Mouse (Mus musculus) forebrain, embryonic 12.5 days (tissue): ENCODE data around the gene Itpkb. TPM values are rescaled to one million over a fixed set of nuclear protein-coding genes. Genes with fewer than 3 reads are reported as not detected.

Experiments
- ATAC-seq: fragments of 200-750 bp; cut with Nextera tagmentation; 2 replicates; pipeline ENCODE4 v1.8.0; 2017; ENCODE audit warnings: moderate TSS enrichment; ENCODE audit not compliant: low FRiP score
- H3K27ac ChIP-seq: fragments of 300-500 bp; sonication (generic); 2 replicates; pipeline ENCODE4 v1.5.1; 2016; ENCODE audit warnings: mild to moderate bottlenecking
- H3K27me3 ChIP-seq: fragments of 300-500 bp; sonication (generic); 2 replicates; pipeline ENCODE4 v1.6.1; 2016; ENCODE audit warnings: mild to moderate bottlenecking
- H3K36me3 ChIP-seq: fragments of 300-500 bp; sonication (generic); replicated peaks from 2 replicates; pipeline ENCODE4 v1.6.1; 2016; ENCODE audit warnings: mild to moderate bottlenecking
- H3K4me1 ChIP-seq: fragments of 300-500 bp; sonication (generic); 2 replicates; pipeline ENCODE4 v1.6.1; 2016
- H3K4me2 ChIP-seq: fragments of 300-500 bp; sonication (generic); 2 replicates; pipeline ENCODE4 v1.6.1; 2016; ENCODE audit warnings: mild to moderate bottlenecking, moderate library complexity
- H3K4me3 ChIP-seq: fragments of 300-500 bp; sonication (generic); replicated peaks from 2 replicates; pipeline ENCODE4 v1.5.1; 2016; ENCODE audit warnings: mild to moderate bottlenecking
- H3K9ac ChIP-seq: fragments of 300-500 bp; sonication (generic); 2 replicates; pipeline ENCODE4 v1.6.1; 2016; ENCODE audit warnings: mild to moderate bottlenecking
- H3K9me3 ChIP-seq: fragments of 300-500 bp; sonication (generic); 2 replicates; pipeline ENCODE4 v1.6.1; 2016
- WGBS: fragments of 180-500 bp; shearing (Covaris S2); methylation state at CpG from one replicate; pipeline ENCODE4 v1.1.7; 2016; 5-methylcytosine and 5-hydroxymethylcytosine counted together
- polyA plus RNA-seq: library from polyadenylated mRNA; unstranded; fragments of >200 nt; fragmentation: Nextera tagmentation; extraction: Ambion mirVana; gene quantifications from 2 replicates; pipeline ENCODE4 v1.2.1, GENCODE M21; 2016

Itpkb gene
- polyA plus RNA-seq, 1 experiment from 2014 or later, result 4.2 TPM

GRCm38 (mm10) chr1:180444411-180444810 lies 114.1 kb downstream of the Itpkb start:
- Histone ChIP-seq H3K9me3 (no peaks in the 10 kb centered on the region), H3K36me3 (no peaks in the 10 kb centered on the region), H3K4me1 (no peaks in the 10 kb centered on the region), H3K27me3 (no peaks in the 10 kb centered on the region), H3K4me2 (no peak overlapping the region), H3K4me3 (no peak overlapping the region), H3K9ac (no peak overlapping the region), H3K27ac (no peak overlapping the region)
- WGBS, result 54% methylated on average over 3 of the region's 3 CpGs
- no peak for ATAC-seq

GRCm38 (mm10) chr1:180449641-180450040 lies 119.4 kb downstream of the Itpkb start:
- Histone ChIP-seq H3K27me3 (no peaks in the 10 kb centered on the region), H3K27ac (no peak overlapping the region), H3K36me3 (no peaks in the 10 kb centered on the region), H3K4me3 (no peak overlapping the region), H3K4me1 (no peaks in the 10 kb centered on the region), H3K9ac (no peak overlapping the region), H3K4me2 (no peak overlapping the region), H3K9me3 (no peaks in the 10 kb centered on the region)
- 70% methylated on average over 2 of the region's 2 CpGs for WGBS
- no peak for ATAC-seq

GRCm38 (mm10) chr1:180458274-180458673 lies 128.0 kb downstream of the Itpkb start:
- no peaks in the 10 kb centered on the region for H3K36me3 ChIP-seq
- no peaks in the 10 kb centered on the region for H3K9me3 ChIP-seq
- no peak overlapping the region for H3K4me2 ChIP-seq
- H3K9ac ChIP-seq, result no peak overlapping the region
- ATAC-seq, result no peak
- H3K4me1 ChIP-seq, result peaks cover 16% of the 10 kb centered on the region
- WGBS, result 62% methylated on average over 6 of the region's 6 CpGs
- H3K27ac ChIP-seq, result no peak overlapping the region
- H3K4me3 ChIP-seq, result no peak overlapping the region
- H3K27me3 ChIP-seq, result no peaks in the 10 kb centered on the region

DNA sequence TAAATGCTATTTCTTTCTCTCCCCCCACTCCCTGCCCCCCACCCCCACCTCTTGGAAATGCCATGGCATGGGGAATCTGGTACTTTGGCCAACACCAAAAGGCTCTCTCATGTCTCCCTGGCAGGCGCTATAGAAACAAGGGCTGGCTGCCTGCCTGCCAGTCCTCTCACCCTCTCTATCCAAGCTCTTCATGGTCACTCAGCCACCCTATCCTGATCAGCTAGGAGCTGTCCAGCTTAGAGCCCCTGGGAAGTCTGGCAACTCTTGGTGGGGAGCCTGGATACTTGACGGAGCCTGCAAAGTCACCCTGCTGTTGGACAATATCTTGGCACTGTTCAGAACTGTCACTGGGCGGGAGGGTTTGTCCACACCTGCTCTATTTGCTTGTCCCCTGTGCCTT lies 128.4 kb downstream of the Itpkb start:
- H3K4me1 ChIP-seq, result peaks cover 16% of the 10 kb centered on the region
- 71% methylated on average over 3 of the region's 3 CpGs for WGBS
- no peak overlapping the region for H3K27ac ChIP-seq
- ATAC-seq, result no peak
- H3K4me3 ChIP-seq, result no peak overlapping the region
- no peak overlapping the region for H3K4me2 ChIP-seq
- no peaks in the 10 kb centered on the region for H3K36me3 ChIP-seq
- no peaks in the 10 kb centered on the region for H3K27me3 ChIP-seq
- no peaks in the 10 kb centered on the region for H3K9me3 ChIP-seq
- H3K9ac ChIP-seq, result no peak overlapping the region

- ATAC-seq, result no peak
- Histone ChIP-seq H3K4me1 (peaks cover 16% of the 10 kb centered on the region), H3K9ac (no peak overlapping the region), H3K9me3 (no peaks in the 10 kb centered on the region), H3K27me3 (no peaks in the 10 kb centered on the region), H3K36me3 (no peaks in the 10 kb centered on the region), H3K4me3 (no peak overlapping the region), H3K27ac (no peak overlapping the region), H3K4me2 (no peak overlapping the region)
- WGBS, result 63% methylated on average over 5 of the region's 5 CpGs
These were observed 130.4 kb downstream of the Itpkb start for GRCm38 (mm10) chr1:180460721-180461120.

GRCm38 (mm10) chr1:180462396-180462795 lies 132.1 kb downstream of the Itpkb start:
- no peak overlapping the region for H3K4me2 ChIP-seq
- no peak overlapping the region for H3K9ac ChIP-seq
- H3K4me1 ChIP-seq, result peaks cover 13% of the 10 kb centered on the region
- H3K4me3 ChIP-seq, result no peak overlapping the region
- no peaks in the 10 kb centered on the region for H3K27me3 ChIP-seq
- H3K9me3 ChIP-seq, result no peaks in the 10 kb centered on the region
- ATAC-seq, result no peak
- WGBS, result 90% methylated on average over 5 of the region's 5 CpGs
- no peak overlapping the region for H3K27ac ChIP-seq
- H3K36me3 ChIP-seq, result no peaks in the 10 kb centered on the region

DNA sequence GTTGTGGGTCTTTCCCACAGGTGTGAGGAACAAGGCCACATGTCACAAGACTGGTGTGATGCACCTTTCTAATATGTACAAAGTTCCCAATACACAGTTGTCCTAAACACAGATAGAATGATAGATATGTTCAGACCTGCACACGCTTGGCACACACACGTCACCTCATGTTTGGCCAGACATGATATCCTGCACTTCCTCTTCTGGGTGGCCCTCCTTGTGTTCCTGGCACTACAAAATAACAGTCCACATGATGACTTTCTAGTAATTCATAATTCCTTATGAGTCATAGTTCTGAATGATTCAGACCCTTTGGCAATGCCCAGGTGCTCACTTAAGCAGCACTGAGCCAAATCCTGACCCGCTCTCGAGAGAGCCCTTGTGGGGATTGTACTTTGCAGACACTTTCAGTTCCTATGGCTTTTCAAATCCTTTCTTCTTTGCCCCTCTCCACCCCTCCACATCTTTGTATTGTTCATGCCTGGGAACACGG lies 132.7 kb downstream of the Itpkb start:
- Histone ChIP-seq H3K36me3 (no peaks in the 10 kb centered on the region), H3K9me3 (no peaks in the 10 kb centered on the region), H3K9ac (no peak overlapping the region), H3K4me2 (no peak overlapping the region), H3K4me1 (peaks cover 7% of the 10 kb centered on the region), H3K27me3 (no peaks in the 10 kb centered on the region), H3K27ac (no peak overlapping the region), H3K4me3 (no peak overlapping the region)
- no peak for ATAC-seq
- 90% methylated on average over 5 of the region's 5 CpGs for WGBS

DNA sequence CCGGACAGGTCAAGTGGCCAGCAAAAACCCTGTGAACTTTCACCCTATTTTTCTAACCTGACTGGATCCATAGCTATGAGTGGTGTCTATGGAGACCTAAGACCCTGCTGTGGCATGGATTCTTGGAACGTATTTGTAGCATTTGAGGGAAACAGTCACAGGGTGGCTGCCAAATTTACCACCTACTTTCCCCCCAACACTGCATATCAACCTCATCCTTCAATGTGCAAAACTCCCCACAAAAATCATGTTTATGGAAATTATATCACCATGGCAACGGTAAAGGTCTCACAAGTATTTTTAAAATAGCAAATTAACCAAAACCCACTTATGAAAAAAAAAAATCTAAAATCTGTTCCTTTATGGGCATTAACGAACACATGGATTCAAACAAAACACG lies 134.1 kb downstream of the Itpkb start:
- no peak overlapping the region for H3K9ac ChIP-seq
- WGBS, result 73% methylated on average over 5 of the region's 5 CpGs
- no peak for ATAC-seq
- no peaks in the 10 kb centered on the region for H3K27me3 ChIP-seq
- no peak overlapping the region for H3K4me2 ChIP-seq
- no peaks in the 10 kb centered on the region for H3K36me3 ChIP-seq
- no peak overlapping the region for H3K4me3 ChIP-seq
- H3K9me3 ChIP-seq, result no peaks in the 10 kb centered on the region
- no peak overlapping the region for H3K27ac ChIP-seq
- H3K4me1 ChIP-seq, result 0 out of 2 replicates have a peak, but pooled peaks cover 2% of the 10 kb centered on the region

DNA sequence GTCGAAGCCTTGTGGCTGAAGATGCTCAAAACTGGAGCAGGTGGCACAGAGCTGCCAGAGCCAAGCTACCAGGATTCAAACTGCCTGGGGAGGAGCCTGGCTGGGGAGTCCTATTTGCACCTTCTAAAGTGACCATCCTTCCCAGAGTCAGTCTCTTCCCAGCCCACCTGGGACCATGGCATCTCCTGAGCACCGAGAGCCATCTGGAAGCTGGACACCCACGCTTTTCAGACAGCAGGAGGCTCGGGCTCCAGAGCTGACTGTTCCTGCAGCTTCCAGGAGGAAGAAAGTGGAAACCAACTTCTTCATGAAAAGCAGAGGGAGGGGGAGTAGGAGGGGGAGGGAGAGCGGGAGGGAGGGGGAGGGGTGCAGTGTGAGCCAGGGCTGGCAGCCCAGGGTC lies 135.3 kb downstream of the Itpkb start:
- H3K4me1 ChIP-seq, result no peaks in the 10 kb centered on the region
- no peak overlapping the region for H3K27ac ChIP-seq
- no peak for ATAC-seq
- no peak overlapping the region for H3K9ac ChIP-seq
- no peaks in the 10 kb centered on the region for H3K9me3 ChIP-seq
- no peaks in the 10 kb centered on the region for H3K27me3 ChIP-seq
- H3K4me3 ChIP-seq, result no peak overlapping the region
- no peaks in the 10 kb centered on the region for H3K36me3 ChIP-seq
- no peak overlapping the region for H3K4me2 ChIP-seq
- WGBS, result 72% methylated on average over 5 of the region's 5 CpGs

DNA sequence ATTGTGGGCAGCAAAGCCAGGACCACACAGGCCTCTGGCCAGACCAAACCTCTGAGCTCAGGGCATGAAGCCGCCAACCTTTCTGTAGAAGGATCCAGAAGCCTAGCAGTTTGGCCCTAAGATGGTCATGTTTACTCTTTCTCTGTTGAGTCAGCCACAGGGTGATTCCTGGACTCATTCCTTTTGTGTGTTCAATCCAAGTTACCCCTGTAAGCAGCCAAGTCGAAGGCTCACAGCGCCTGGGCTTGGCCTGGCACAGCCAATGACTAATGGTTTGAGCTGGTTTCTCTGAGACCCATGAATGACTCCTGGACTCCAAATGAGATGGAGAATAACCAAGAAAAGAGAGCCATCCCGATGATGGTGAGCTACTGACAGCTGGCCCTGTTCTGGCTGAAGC lies 137.7 kb downstream of the Itpkb start:
- no peaks in the 10 kb centered on the region for H3K27me3 ChIP-seq
- ATAC-seq, result no peak
- no peaks in the 10 kb centered on the region for H3K4me1 ChIP-seq
- no peak overlapping the region for H3K4me2 ChIP-seq
- no peaks in the 10 kb centered on the region for H3K36me3 ChIP-seq
- 92% methylated on average over 4 of the region's 4 CpGs for WGBS
- H3K4me3 ChIP-seq, result no peak overlapping the region
- no peak overlapping the region for H3K27ac ChIP-seq
- no peaks in the 10 kb centered on the region for H3K9me3 ChIP-seq
- no peak overlapping the region for H3K9ac ChIP-seq

- H3K4me3 ChIP-seq, result no peak overlapping the region
- H3K9me3 ChIP-seq, result no peaks in the 10 kb centered on the region
- H3K4me2 ChIP-seq, result no peak overlapping the region
- no peaks in the 10 kb centered on the region for H3K36me3 ChIP-seq
- no peak overlapping the region for H3K27ac ChIP-seq
- no peaks in the 10 kb centered on the region for H3K4me1 ChIP-seq
- no peak overlapping the region for H3K9ac ChIP-seq
- ATAC-seq, result no peak
- H3K27me3 ChIP-seq, result 0 out of 2 replicates have a peak, but pooled peaks cover 3% of the 10 kb centered on the region
These were observed 143.3 kb downstream of the Itpkb start for GRCm38 (mm10) chr1:180473566-180473965.
